Mouse (Mus musculus): ENCODE measurements around the gene Ttc9c.
"Not testable (repeated sequence)": the region's sequence is repeated elsewhere in the genome, so short reads cannot be mapped to it uniquely, and the experiment has no call there.

Ttc9c gene

DNA sequence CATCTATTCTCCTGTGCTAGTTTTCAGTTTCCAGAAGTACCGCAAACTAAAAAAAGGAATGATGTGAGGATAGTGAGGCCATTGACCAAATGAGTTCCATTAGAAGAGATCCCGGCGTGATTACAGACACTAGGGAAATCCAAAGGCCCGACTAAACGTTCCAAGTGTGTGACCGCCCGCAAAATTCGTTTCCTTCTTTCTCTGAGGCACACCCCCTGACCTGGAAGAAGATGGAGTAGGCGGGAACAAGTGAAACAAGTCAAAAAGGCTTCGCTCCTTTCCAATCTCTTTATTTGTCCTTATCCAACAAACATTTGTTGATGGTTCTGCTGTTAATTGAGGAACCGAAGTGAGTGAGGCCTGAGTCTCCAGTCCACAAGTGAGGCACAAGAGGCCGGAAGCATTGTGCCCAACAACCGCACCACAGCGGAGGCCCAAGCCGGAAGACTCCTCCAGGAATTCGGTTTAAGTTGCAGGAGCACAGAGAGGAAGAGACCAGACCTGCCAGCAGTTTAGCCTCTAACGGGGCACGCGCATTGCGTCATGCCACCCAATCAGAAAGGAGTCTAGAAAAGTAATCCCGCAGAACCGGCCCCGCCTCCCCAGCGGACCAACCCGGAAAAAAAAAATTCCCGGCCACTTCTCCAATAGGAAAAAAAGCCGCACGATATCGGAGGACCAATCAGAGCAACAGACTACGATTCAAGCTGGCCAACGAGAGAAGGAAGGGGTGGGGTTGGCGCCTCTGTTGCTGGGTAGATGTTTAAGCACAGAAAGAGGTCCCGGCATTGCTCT is at the start of gene Ttc9c:
TSS of gene Ttc9c (minus strand) at position 533 of the 795 bp plus-strand sequence.
- DNase-seq (ENCODE audit: extremely low spot score, low spot score): peak; percentile 93

GRCm38 (mm10) chr19:8864265-8864664 is 45.1 kb upstream of the Ttc9c start:
- no peak for DNase-seq (ENCODE audit: extremely low spot score, low spot score)

DNA sequence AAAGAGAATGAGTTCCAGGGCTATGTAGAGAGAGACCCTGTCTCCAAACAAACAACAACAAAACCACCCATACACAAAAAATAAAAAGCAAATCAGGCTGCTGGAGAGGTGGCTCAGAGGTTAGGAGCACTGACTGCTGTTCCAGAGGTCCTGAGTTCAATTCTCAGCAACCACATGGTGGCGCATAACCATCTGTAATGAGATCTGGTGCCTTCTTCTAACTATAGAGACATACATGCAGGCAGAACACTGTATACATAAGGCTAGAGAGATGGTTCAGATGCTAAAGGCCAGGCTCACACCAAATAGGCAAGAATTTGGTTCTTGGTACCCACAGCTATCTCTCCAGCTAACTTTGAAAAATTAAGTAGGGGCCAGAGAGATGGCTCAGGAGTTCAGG is 39.9 kb upstream of the Ttc9c start:
- peak; percentile 23 for DNase-seq (ENCODE audit: extremely low spot score, low spot score)

DNA sequence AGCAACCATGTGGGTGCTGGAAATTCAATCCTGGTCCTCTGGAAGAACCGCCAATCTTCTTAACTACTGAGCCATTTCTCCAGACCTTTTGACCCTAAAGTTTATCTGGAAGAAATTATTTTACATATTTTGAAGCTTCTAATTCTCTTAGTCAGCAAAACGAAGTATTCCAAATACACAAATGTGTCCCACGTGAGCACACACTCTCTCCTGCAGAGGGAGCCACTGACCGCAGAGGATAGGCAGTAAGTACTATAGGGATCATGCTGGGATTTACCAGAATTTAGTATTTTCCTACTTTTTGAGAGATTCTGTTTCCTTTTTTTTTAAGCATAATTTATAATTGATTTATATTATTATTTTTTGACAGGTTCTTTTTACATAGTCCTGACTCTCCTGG is 38.6 kb upstream of the Ttc9c start:
- DNase-seq (ENCODE audit: extremely low spot score, low spot score): no peak

DNA sequence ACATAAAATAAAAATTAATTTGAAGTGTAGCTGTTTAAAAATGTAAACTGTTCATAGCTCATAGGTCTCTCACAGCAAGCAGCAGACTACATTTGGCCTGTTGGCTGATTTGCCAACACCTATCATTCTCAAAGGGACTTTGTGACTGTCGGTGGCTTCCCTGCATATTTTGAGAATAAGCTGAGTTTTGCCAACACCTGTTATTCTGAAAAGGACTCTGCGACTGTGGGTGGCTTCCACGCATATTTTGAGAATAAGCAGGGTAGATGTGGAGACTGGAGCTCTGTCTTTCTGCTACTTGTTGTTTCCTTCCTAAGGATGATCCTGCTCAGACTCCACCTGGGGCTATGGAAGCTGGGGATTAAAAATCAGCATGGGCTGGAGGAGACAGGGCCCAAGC is 34.0 kb upstream of the Ttc9c start:
- DNase-seq (ENCODE audit: extremely low spot score, low spot score): no peak

DNA sequence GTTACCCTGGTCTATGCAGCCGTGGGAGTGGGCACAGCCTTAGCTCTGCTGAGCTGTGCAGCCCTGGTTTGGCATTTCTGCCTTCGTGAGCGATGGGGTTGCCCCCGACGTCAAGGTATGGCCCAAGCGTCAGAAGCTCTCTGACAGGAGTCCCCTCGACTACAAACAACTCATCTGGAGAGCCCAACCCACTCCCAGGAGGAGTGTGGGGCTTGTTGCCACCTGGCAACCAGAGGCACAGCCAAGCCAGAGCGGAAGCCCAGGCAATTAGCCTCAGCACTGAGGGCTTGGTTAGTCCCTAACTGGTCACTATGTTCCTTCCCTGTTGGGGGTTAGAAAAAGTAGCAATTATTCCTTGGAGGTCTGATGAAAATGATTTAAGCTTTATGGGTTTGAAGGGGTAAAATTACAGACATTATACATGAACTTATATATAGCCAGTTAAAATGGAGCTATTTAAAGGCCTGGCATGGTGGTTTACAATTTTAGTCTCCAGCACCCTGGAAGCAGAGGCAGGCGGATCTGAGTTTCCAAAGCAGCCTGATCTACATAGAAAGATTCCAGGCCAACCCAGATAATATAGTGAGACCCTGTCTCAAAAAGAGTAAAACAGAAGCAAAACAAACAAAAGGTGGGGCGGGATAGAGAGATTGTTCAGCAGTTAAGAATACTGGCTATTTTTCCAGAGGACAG is 33.2 kb upstream of the Ttc9c start:
- no peak for DNase-seq (ENCODE audit: extremely low spot score, low spot score)

- no peak for DNase-seq (ENCODE audit: extremely low spot score, low spot score)
Observed at GRCm38 (mm10) chr19:8851639-8852038, 32.5 kb upstream of the Ttc9c start.

DNA sequence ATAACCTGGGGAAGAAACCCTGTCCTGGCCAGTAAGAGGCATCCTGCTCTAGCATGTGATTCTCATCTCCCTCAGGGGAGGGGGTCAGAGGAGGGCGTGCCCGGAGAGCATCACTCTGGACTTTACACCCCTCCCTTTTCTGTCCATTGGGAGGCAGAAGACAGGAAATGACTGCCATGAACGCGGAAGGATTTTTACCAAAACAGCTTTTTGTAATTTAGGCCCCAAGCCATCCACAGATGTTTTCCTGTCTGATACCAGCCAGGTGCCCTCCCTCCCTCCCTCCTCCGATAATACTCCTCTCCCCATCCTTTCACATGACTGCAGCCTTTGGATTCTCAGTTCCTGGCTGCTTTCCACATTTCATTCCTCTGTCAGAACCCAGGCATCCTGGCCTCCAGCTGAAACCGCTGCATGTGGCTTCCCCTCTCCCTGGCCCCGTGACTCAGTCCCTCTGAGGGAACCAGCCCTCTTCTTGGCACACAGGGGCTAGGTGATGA is 31.3 kb upstream of the Ttc9c start, which contains the start of gene Lrrn4cl:
TSS of gene Lrrn4cl (plus strand) at position 367 of the 500 bp plus-strand sequence.
- no peak for DNase-seq (ENCODE audit: extremely low spot score, low spot score)

DNA sequence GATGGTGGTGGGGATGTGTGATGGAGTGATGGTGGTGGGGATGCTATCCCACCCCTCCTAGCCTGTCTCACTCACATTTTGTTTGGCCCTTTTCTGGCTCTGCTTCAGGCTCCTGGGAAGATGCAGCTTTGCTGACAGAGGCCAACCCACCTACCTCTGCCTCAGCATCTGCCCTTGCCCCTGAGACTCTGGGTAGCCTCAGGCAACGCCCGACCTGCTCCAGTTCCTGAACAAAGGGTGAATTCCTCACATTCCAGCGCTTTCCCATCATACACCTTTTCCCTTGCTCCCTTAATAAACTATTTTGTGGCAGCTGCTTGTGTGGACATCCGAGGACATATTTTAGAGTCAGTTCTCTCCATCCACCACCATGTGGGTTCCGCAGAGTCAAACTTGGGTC is 29.2 kb upstream of the Ttc9c start:
- DNase-seq (ENCODE audit: extremely low spot score, low spot score): no peak

DNA sequence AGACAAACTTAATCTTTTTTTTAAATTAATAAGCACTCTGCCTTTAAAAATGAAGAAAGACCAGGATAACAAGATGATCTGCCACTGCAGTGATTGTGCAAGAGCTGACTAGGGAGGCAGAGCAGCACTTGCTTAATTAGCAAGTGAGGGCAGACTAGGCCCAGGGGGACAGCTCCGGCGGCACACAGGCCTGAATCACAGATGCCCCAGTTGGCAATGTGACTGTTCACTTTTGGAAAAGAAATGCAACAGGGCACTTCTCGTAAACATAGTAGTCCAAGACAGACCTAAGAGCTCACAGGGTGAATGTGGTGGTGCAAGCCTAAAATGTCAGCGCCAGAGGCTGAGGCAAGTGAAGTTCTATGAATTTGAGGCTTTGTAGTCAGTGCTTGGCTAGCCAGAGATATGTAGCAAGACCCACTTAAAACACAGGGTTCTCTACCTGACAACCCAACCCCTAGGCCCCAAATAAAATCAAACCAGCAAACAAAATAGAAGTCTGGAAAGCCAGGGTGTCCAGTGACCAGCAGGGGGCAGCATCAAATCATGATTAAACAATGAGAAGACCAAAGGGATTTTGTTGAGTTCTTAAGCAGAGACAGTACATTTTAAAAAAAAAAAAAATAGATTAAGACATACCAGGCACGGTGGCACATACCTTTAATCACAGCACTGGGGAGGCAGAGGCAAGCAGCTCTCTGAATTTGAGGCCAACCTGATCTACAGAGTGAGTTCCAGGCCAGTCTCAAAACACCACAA is 25.4 kb upstream of the Ttc9c start:
- DNase-seq (ENCODE audit: extremely low spot score, low spot score): peak; percentile 70

- no peak for DNase-seq (ENCODE audit: extremely low spot score, low spot score)
Observed at GRCm38 (mm10) chr19:8842961-8843360, 23.8 kb upstream of the Ttc9c start.

DNA sequence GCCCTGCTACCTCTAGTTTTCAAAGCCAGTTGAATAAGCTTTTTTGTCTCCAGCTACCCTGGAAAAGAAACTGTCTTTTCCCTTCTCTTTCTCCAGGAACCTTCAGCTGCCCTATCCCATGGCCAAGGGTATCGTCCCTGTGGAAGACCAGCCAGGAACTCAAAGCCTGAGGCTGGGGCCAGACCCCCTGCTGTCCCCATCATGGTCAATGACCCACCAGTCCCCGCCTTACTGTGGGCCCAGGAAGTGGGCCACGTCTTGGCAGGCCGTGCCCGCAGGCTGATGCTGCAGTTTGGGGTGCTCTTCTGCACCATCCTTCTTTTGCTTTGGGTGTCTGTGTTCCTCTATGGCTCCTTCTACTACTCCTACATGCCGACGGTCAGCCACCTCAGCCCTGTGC is 21.9 kb upstream of the Ttc9c start:
- no peak for DNase-seq (ENCODE audit: extremely low spot score, low spot score)

DNA sequence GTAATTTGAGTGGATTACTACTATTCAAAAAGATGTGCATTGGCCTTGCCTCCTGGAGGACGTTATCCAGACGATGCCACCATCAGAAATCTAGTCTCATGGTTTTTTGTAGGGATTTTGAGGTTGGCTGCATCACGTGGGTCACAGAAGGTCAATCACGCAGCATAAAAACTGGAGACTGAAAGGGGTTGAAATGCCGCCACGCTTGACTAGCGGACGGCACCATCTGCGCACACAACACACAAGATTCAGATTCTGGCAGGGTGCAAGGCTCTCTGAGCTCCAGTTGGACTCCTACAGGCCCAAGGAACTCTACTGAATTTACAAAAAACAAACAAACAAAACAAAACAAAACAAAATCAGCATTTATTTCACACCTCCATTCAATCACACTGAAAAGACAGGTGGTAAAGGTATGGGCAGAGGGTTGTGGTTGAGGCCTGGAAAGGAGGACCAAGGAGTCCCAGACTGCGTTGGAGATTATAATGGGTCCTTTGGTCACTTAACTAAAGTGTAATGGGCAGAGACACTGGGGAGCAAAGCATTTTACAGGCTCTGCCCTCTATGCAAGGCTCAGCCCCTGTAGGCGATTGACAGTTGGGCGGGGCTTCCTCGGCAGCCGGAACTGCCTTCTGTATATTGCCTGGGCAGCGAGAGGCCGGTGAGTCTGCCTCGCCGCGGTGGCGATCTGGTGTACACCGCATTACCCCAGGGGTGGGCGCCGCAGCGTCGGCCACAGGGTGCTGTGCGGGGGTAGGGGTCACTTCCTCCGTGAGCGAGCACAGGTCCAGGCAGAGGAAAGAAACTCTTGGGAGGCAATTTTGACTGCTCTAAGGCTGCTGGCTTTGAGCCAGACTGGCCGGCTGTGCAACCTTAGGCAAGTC is 21.0 kb upstream of the Ttc9c start:
- no peak for DNase-seq (ENCODE audit: extremely low spot score, low spot score)

DNA sequence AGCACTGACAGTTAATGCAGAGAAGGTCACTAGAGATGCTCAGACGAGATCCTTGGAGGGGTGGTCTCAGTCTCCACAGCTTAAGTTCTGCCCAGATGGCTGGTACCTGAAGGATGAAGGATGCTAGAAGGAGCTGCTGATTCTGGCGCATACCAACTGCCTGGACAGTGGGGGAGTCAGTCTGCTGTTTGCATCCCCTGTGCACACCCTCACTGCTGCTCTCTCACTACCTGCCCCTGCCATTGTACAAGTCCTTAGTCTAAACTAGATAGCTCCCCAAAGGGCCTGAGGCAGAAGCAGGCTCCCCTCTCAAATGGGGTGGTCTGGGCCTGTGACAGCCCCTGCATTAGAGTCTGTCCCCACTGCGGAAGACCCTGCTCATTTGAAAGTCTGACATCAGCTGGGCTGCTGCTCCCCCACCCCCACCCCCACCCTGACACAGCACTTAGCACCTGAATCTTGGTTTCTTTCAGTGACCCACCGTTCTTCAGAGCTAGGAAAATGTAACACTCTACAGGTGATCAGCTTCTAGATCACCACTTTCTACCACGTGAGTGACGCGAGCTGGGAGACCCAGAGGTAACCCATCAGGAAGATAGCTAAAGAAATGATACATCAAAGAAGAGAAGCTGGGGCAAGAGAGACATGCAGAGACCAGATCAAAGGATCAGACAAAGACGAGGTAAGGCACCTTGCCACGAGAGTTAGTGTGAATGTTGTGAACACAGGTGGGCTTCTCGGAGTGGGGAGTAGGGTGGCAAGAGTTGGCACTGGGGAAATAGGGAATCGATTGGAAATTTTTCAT is 20.2 kb upstream of the Ttc9c start, which contains the start of gene Gng3:
TSS of gene Gng3 (minus strand) at position 92 of the 805 bp plus-strand sequence.
- DNase-seq (ENCODE audit: extremely low spot score, low spot score): no peak

DNA sequence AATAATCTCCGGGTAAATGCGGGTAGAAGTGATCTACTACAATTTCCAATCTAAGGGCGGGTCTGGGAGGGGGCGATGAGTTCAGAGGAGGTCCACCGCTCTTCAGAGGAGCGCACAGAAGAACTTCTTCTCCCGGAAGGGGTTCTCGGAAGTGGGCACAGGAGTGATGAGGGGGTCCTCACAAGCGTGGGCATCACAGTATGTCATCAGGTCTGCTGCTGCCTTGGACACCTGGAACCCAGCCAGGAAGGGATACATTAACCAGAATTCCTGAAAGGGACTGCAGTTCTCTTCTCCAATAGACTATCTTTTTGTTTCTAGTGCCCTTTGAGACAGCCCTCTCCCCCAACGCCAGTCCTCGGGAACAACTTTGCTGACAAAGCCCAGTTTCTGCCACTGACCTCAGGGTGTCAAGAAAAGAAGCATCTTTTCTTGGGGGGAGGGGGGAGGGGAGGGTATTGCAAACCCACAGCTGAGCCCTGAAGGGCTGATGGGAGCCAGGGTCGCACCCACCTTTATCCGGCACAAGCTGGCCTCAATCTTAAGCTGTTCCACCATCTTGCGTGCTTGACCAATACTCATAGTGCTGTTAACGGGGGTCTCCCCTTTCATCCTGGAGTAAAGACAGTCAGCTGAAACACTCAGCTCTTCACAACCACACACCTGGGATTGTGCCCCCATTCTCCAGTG is 19.1 kb upstream of the Ttc9c start:
- no peak for DNase-seq (ENCODE audit: extremely low spot score, low spot score)

- peak; percentile 87 for DNase-seq (ENCODE audit: extremely low spot score, low spot score)
Observed at GRCm38 (mm10) chr19:8837251-8837791, 18.2 kb upstream of the Ttc9c start, which contains the start of gene Bscl2. Bscl2 (plus strand) TSS chr19:8837467.

DNA sequence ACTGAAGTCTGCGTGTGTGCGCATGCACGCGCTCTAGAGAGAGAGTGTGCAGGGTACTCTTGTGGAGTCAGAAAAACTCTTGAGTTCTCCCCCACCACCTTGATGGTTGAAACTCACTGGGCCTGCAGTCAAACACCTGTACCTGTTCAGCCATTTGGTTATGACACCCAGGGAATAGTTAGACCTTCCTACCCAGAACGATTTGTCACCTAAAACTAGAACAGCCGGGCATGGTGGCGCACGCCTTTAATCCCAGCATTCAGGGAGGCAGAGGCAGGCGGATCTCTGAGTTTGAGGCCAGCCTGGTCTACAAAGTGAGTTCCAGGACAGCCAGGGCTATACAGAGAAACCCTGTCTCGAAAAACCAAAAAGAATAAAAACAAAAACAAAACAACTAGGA is 17.2 kb upstream of the Ttc9c start:
- DNase-seq (ENCODE audit: extremely low spot score, low spot score): not testable (repeated sequence)

DNA sequence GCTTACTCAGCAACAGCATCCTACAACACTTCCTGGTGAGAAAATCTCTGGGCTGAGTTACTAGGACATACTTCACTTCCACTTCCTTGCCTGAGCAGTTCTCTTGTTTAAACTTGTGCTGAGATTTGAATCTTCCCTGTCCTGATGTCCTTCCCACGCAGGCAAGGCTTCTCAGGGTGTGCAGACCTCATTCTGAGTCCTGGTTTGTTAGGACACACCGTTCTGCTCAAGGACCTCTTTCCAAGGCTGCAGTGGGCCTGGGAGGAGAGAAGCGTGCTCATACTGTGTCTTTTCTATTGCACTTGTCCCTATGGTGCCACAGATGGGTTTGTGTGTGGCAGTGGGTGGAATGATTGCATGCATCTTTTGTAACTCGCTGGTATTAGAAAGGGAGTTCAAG is 13.8 kb upstream of the Ttc9c start:
- no peak for DNase-seq (ENCODE audit: extremely low spot score, low spot score)

DNA sequence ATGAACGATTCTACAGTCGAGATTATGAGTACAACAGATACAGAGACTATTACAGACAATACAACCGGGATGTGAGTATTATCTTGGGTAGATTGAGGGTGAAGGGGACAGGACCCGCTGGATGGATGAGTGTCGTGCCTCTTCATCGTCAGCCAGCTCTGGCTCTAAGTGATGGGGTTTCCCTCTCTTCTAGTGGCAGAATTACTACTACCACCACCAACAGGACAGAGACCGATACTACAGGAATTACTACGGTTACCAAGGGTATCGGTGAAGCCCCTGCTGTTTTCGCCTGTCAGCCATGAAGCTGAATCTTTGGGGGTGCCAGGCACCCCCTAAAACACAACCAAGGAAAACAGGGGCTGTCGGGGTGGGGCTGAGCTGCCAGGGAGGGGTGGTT is 12.1 kb upstream of the Ttc9c start:
- no peak for DNase-seq (ENCODE audit: extremely low spot score, low spot score)

All from neural tube, embryonic 10.5 days (tissue).